Mouse (Mus musculus): ENCODE results near the gene Tgfb1i1. TPM values are rescaled to one million over a fixed set of nuclear protein-coding genes. Genes with fewer than 3 reads are reported as not detected.
A peak's percentile ranks its signal among the peaks of the same experiment; 100 is the strongest.

Gene Tgfb1i1
- polyA plus RNA-seq, 1 experiment from 2014 or later: 160 TPM

DNA sequence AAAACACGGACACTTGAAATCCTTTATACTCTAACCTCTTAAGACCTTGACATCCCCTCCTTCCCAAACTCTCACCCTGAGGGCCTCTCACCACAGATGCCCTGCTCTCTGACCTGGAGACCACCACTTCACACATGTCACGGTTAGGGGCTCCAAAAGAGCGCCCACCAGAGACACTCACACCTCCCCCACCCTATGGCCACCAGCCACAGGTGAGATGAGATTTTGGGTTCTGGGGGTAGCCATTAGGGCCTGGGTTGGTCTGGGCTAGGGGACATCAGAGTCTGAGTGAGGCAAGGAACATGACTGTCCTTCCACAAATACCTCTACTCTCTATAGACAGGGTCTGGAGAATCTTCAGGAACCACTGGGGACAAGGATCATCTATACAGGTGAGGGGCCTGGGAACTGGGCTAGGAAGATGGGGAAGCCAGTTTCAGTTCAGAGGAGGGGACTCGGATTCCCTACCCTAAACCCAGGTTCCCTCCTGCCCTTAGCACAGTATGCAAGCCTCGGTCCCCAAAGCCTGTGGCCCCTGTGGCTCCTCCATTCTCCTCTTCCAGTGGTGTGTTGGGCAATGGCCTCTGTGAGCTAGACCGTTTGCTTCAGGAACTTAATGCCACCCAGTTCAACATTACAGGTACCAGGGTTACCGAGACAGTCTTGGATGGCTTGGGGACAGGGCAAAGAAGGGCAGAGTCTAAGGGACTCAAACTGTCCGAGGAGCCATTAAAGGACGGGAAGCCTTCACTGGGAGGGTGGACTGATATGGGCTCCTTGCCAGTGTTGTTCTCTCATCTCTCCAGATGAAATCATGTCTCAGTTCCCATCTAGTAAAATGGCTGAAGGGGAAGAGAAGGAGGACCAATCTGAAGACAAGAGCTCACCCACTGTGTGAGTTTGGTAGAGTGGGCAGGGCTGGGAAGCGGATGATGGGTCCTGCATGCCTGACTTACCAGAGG lies 1.8 kb downstream of the Tgfb1i1 start:
- peaks cover 6% of the 10 kb centered on the region; the same call in 1 of the 2 replicates for H3K4me1 ChIP-seq (ENCODE audit: insufficient read depth, low read depth, low read length)
- peaks cover 19% of the 10 kb centered on the region; the same call in 1 of the 2 replicates for H3K36me3 ChIP-seq (ENCODE audit: insufficient read depth, low read length)
- WGBS: 63% methylated on average over 10 of the region's 10 CpGs
- ATAC-seq (no peak), DNase-seq (ENCODE audit: low spot score) (no peak)
- no peak overlapping the region for H3K27ac ChIP-seq (ENCODE audit: low read length)
- peak overlapping the region; percentile 57 for H3K4me3 ChIP-seq (ENCODE audit: low read depth, low read length)
- H3K9ac ChIP-seq (replicated peaks; ENCODE audit: low read depth): peak overlapping the region; percentile 41
- TF ChIP-seq CTCF (IDR thresholded peaks at IDR 0.05): no peak
- TF ChIP-seq EP300 (IDR thresholded peaks at IDR 0.05): no peak
- H3K4me2 ChIP-seq (replicated peaks; ENCODE audit: low read depth, low read length): peak overlapping the region; percentile 66
- H3K9me3 ChIP-seq (ENCODE audit: low read length): no peaks in the 10 kb centered on the region
- H3K27me3 ChIP-seq (replicated peaks; ENCODE audit: insufficient read depth, low read length): no peaks in the 10 kb centered on the region

DNA sequence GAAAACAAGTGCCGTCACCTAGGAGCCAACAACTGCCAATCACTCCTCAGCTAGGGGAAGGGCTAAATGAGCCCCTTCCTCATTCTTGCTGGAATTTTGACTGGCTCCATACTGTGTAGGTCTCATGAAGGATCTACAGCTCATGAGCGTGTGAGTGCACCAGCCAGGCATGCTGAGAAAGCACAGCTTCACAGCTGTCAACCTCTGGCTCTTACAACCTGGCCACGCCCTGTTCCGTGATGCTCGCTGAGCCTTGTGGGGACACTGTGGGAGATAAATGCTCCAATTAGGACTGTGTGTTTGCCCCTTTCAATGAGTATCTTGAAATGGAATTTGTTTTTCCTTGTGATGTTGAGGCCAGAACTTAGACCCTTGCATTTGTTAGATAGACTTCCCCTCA lies 3.4 kb downstream of the Tgfb1i1 start:
- no peak overlapping the region for H3K4me2 ChIP-seq (replicated peaks; ENCODE audit: low read depth, low read length)
- no peak overlapping the region for H3K4me3 ChIP-seq (ENCODE audit: low read depth, low read length)
- WGBS: 89% methylated on average over 5 of the region's 5 CpGs
- no peak for TF ChIP-seq EP300 (IDR thresholded peaks at IDR 0.05)
- no peak for TF ChIP-seq CTCF (IDR thresholded peaks at IDR 0.05)
- peaks cover 6% of the 10 kb centered on the region; the same call in 1 of the 2 replicates for H3K4me1 ChIP-seq (ENCODE audit: insufficient read depth, low read depth, low read length)
- no peak for ATAC-seq
- H3K9me3 ChIP-seq (ENCODE audit: low read length): no peaks in the 10 kb centered on the region
- no peak overlapping the region for H3K27ac ChIP-seq (ENCODE audit: low read length)
- H3K36me3 ChIP-seq (ENCODE audit: insufficient read depth, low read length): peaks cover 19% of the 10 kb centered on the region; the same call in 1 of the 2 replicates
- H3K9ac ChIP-seq (replicated peaks; ENCODE audit: low read depth): no peak overlapping the region
- no peak for DNase-seq (ENCODE audit: low spot score)
- no peaks in the 10 kb centered on the region for H3K27me3 ChIP-seq (replicated peaks; ENCODE audit: insufficient read depth, low read length)

DNA sequence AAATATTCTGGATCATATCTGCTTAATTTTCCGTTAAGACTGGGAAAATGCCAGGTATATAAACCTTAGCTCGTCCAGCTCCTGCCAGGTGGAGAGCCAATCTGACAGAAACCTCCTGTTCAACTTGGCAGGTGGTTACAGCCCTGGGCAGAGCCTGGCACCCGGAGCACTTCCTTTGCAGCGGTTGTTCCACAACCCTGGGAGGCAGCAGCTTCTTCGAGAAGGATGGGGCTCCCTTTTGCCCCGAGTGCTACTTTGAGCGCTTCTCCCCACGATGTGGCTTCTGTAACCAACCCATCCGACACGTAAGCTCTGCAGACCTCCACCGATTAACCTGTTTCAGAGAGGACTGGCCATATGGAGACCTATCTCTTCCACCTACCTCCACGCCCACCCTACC lies 5.3 kb downstream of the Tgfb1i1 start:
- H3K27me3 ChIP-seq (replicated peaks; ENCODE audit: insufficient read depth, low read length): no peaks in the 10 kb centered on the region
- no peak overlapping the region for H3K4me2 ChIP-seq (replicated peaks; ENCODE audit: low read depth, low read length)
- TF ChIP-seq CTCF (IDR thresholded peaks at IDR 0.05) (no peak), EP300 (IDR thresholded peaks at IDR 0.05) (no peak)
- 49% methylated on average over 12 of the region's 12 CpGs for WGBS
- H3K4me1 ChIP-seq (ENCODE audit: insufficient read depth, low read depth, low read length): peaks cover 6% of the 10 kb centered on the region; the same call in 1 of the 2 replicates
- ATAC-seq (no peak), DNase-seq (ENCODE audit: low spot score) (no peak)
- H3K9ac ChIP-seq (replicated peaks; ENCODE audit: low read depth): no peak overlapping the region
- no peak overlapping the region for H3K4me3 ChIP-seq (ENCODE audit: low read depth, low read length)
- no peaks in the 10 kb centered on the region for H3K9me3 ChIP-seq (ENCODE audit: low read length)
- no peak overlapping the region for H3K27ac ChIP-seq (ENCODE audit: low read length)
- peaks cover 19% of the 10 kb centered on the region; the same call in 1 of the 2 replicates for H3K36me3 ChIP-seq (ENCODE audit: insufficient read depth, low read length)

DNA sequence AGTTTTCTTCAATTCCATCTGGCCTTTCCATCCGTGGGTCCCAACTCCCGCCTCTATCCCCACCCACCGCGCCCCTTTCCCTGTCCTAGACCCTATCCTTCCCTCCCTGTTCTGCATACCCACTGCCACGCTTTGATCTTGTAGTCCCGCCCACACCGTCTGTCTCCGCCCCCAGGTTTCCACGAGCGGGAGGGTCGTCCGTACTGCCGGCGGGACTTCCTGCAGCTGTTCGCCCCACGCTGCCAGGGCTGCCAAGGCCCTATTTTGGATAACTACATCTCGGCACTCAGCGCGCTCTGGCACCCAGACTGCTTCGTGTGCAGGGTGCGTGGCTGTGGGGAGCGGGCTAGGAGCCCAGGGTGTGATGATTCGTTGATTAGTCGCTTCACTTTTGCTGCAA lies 6.0 kb downstream of the Tgfb1i1 start:
- Histone ChIP-seq H3K4me1 (ENCODE audit: insufficient read depth, low read depth, low read length) (peaks cover 6% of the 10 kb centered on the region; the same call in 1 of the 2 replicates), H3K27ac (ENCODE audit: low read length) (no peak overlapping the region), H3K36me3 (ENCODE audit: insufficient read depth, low read length) (peaks cover 19% of the 10 kb centered on the region; the same call in 1 of the 2 replicates), H3K9ac (replicated peaks; ENCODE audit: low read depth) (no peak overlapping the region), H3K9me3 (ENCODE audit: low read length) (no peaks in the 10 kb centered on the region), H3K4me2 (replicated peaks; ENCODE audit: low read depth, low read length) (peak overlapping the region; percentile 17; the same call in 1 of the 2 replicates), H3K27me3 (replicated peaks; ENCODE audit: insufficient read depth, low read length) (no peaks in the 10 kb centered on the region), H3K4me3 (ENCODE audit: low read depth, low read length) (no peak overlapping the region)
- ATAC-seq: no peak
- WGBS: 19% methylated on average over 24 of the region's 24 CpGs
- TF ChIP-seq CTCF (IDR thresholded peaks at IDR 0.05) (no peak), EP300 (IDR thresholded peaks at IDR 0.05) (no peak)
- no peak for DNase-seq (ENCODE audit: low spot score)

DNA sequence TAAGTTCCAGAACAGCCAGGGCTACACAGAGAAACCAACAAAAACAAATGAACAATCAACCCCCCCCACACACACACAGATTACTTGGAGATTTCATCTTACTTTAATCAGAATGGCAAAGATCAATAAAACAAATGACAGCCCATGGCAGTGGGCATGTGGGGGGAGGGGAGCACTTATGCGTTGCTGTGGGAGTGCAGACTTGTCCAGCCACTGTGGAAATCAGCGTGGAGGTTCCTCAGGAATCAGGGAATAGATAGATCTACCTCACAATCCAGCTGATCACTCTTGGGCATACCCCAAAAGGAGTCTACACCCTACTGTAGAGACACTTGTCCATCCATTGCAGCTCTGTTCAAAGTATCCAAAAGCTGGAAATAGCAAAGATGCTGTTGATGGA lies 8.4 kb downstream of the Tgfb1i1 start:
- no peaks in the 10 kb centered on the region for H3K27me3 ChIP-seq (replicated peaks; ENCODE audit: insufficient read depth, low read length)
- H3K4me2 ChIP-seq (replicated peaks; ENCODE audit: low read depth, low read length): no peak overlapping the region
- no peaks in the 10 kb centered on the region for H3K9me3 ChIP-seq (ENCODE audit: low read length)
- TF ChIP-seq EP300 (IDR thresholded peaks at IDR 0.05) (no peak), CTCF (IDR thresholded peaks at IDR 0.05) (no peak)
- H3K27ac ChIP-seq (ENCODE audit: low read length): no peak overlapping the region
- ATAC-seq: no peak
- no peak overlapping the region for H3K4me3 ChIP-seq (ENCODE audit: low read depth, low read length)
- peaks cover 13% of the 10 kb centered on the region; the same call in 1 of the 2 replicates for H3K36me3 ChIP-seq (ENCODE audit: insufficient read depth, low read length)
- no peak overlapping the region for H3K9ac ChIP-seq (replicated peaks; ENCODE audit: low read depth)
- 48% methylated on average over 2 of the region's 2 CpGs for WGBS
- no peaks in the 10 kb centered on the region; the same call in 1 of the 2 replicates for H3K4me1 ChIP-seq (ENCODE audit: insufficient read depth, low read depth, low read length)
- no peak for DNase-seq (ENCODE audit: low spot score)

DNA sequence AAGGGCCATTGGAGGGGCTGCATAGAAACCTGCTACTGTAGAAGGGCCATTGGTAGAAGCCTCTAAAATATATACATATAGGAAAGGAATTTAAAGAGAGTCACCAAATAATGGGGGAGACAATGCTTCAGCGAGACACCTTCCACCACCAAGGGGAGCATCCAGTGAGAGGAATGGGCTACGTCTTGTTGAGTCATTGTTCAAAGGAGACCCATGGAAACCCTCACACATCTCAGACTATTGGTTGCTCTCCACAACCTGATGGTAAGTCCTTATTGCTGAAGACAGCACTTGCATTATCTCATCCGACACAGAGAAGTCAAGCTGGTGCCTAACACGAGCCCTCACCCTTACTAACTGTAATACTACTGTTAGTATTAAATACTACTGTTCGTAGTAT lies 9.1 kb downstream of the Tgfb1i1 start:
- Histone ChIP-seq H3K4me3 (ENCODE audit: low read depth, low read length) (no peak overlapping the region), H3K27ac (ENCODE audit: low read length) (no peak overlapping the region), H3K9ac (replicated peaks; ENCODE audit: low read depth) (no peak overlapping the region), H3K36me3 (ENCODE audit: insufficient read depth, low read length) (peaks cover 13% of the 10 kb centered on the region; the same call in 1 of the 2 replicates), H3K27me3 (replicated peaks; ENCODE audit: insufficient read depth, low read length) (no peaks in the 10 kb centered on the region), H3K9me3 (ENCODE audit: low read length) (no peaks in the 10 kb centered on the region), H3K4me1 (ENCODE audit: insufficient read depth, low read depth, low read length) (no peaks in the 10 kb centered on the region; the same call in 1 of the 2 replicates), H3K4me2 (replicated peaks; ENCODE audit: low read depth, low read length) (no peak overlapping the region)
- ATAC-seq (no peak), DNase-seq (ENCODE audit: low spot score) (no peak)
- WGBS: 90% methylated on average over 5 of the region's 5 CpGs
- TF ChIP-seq CTCF (IDR thresholded peaks at IDR 0.05) (no peak), EP300 (IDR thresholded peaks at IDR 0.05) (no peak)

All from lung, postnatal 0 days (tissue).